Mouse (Mus musculus) cerebral cortex, adult 2 months (tissue): ENCODE results near the gene Ap3m1.

Experiments
- WGBS: fragments of 180-500 bp; shearing (Covaris S2); methylation state at CpG from one replicate; pipeline ENCODE4 v1.1.7; 2018; 5-methylcytosine and 5-hydroxymethylcytosine counted together

The Ap3m1 gene

GRCm38 (mm10) chr14:21052112-21052780 lies at the start of gene Ap3m1, which contains the start of gene Adk:
TSS of gene Ap3m1 (minus strand) at chr14:21052508.
TSS of gene Adk (plus strand) at chr14:21052574.
- under 1% methylated on average over 48 of the region's 48 CpGs for WGBS

DNA sequence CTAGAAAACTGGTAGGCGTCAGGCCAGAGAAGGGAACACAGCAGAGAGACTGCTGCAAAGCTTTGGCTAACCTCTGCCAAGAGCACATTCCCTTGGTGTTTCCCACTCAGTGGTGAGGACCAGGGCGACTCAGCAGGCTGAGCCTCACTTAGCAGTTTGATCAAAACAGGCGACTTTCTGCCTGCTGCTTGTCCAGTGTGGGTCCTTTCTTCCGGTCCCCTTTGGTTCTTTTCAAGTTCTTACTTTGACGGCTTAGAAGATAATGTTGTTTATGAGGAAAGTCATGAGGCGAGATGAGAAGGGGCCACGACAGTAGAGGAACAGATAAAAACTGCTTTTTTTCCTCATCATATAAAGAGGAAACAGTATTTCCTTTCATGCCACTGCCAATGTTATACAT lies 49.3 kb upstream of the Ap3m1 start:
- 53% methylated on average over 7 of the region's 7 CpGs for WGBS

GRCm38 (mm10) chr14:21100876-21101275 lies 48.6 kb upstream of the Ap3m1 start:
- 40% methylated on average over 2 of the region's 2 CpGs for WGBS

GRCm38 (mm10) chr14:21099371-21099770 lies 47.1 kb upstream of the Ap3m1 start:
- 38% methylated on average over 7 of the region's 7 CpGs for WGBS

GRCm38 (mm10) chr14:21096689-21097088 lies 44.4 kb upstream of the Ap3m1 start:
- 97% methylated on average over 4 of the region's 4 CpGs for WGBS

DNA sequence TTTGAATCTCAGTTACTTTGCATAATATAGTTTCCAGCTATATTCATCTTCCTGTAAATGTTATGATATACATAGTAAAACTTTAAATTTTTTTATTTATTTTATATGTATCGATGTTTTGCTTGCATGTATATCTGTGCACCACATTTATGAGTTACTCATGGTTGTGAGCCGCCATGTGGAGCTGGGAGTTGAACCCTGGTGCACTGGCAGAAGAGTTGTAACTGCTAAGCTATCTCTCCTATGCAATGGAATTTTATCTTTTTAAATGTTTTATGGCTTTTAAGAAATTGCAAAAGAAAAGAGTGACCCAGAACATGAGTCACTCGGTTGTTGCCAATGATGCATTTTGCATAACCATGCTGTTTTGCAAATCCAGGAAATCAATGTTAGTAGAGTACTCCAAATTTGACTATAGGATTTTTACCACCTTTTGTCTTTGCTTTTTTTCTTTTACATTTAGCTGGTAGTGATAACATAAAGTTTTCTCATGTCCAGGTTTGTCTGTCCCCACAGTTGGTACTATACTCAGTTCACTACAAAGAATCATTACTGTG lies 38.7 kb upstream of the Ap3m1 start:
- WGBS, result 89% methylated on average over 3 of the region's 3 CpGs

- WGBS, result 75% methylated on average over 3 of the region's 3 CpGs
Measured at GRCm38 (mm10) chr14:21090400-21090799, 38.1 kb upstream of the Ap3m1 start.

DNA sequence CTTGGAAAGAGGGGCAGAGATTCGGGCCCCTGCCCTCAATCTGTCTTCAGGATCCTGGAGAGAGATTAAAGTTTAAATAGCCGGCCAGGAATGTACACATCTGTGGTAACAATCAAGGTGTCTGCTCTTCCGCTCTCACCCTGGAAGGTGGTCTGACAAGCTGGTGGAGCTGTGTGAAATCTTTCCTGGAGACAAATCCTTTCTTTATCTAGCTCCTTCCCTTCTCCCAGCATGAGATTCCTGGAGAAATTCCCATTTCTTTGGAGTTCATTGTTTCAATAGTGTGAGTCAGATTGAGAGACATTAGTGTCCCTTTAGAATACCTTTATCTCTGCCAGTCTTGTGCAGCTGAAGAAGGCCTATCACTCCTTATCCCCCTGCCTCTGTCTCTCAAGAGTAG lies 36.4 kb upstream of the Ap3m1 start:
- WGBS, result 61% methylated on average over 3 of the region's 3 CpGs

GRCm38 (mm10) chr14:21087390-21088060 lies 35.2 kb upstream of the Ap3m1 start:
- WGBS, result 70% methylated on average over 4 of the region's 4 CpGs

GRCm38 (mm10) chr14:21086827-21087351 lies 34.6 kb upstream of the Ap3m1 start:
- WGBS, result 43% methylated on average over 7 of the region's 7 CpGs

DNA sequence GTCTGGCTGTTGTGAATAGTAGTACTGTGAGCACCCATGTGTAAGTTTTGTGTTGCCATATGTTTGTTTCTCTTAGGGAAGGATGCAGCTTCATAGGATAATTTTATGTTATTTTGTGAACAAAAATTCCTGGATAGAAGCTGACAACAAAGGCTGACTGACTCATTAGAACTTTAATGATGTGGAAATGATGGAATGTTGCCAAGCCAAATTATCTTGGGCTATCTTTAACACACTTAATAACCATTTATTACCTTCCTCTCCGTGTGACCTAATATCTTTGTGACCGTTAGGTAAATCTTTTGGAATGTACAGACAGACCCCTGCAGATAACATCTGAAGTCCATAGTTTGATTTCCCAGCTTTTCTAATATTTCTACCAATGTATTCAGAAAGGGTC lies 33.8 kb upstream of the Ap3m1 start:
- whole genome bisulfite sequencing, result 50% methylated on average over 2 of the region's 2 CpGs

DNA sequence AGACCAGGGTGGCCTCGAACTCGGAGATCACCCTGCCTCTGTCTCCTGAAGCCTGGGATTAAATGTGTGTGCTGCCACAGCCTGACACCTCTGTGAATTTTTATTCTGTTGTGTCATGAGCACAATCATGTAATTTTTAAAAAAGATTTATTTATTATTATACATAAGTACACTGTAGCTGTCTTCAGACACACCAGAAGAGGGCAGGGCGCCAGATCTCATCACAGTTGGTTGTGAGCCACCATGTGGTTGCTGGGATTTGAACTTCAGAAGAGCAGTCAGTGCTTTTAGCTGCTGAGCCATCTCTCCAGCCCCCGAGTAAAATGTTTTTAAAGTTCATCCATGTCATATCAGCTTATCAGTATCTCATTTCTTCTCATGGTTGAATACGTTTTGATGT lies 33.4 kb upstream of the Ap3m1 start:
- 82% methylated on average over 5 of the region's 5 CpGs for WGBS

GRCm38 (mm10) chr14:21082823-21083222 lies 30.5 kb upstream of the Ap3m1 start:
- WGBS, result 79% methylated on average over 1 of the region's 1 CpGs

GRCm38 (mm10) chr14:21077939-21078338 lies 25.6 kb upstream of the Ap3m1 start:
- WGBS, result 83% methylated on average over 4 of the region's 4 CpGs

- WGBS, result 21% methylated on average over 7 of the region's 7 CpGs
Measured at GRCm38 (mm10) chr14:21076501-21077194, 24.3 kb upstream of the Ap3m1 start.

GRCm38 (mm10) chr14:21075751-21076500 lies 23.6 kb upstream of the Ap3m1 start:
- under 1% methylated on average over 59 of the region's 59 CpGs for WGBS

GRCm38 (mm10) chr14:21074398-21075320 lies 22.4 kb upstream of the Ap3m1 start:
- 64% methylated on average over 11 of the region's 11 CpGs for WGBS

- 75% methylated on average over 3 of the region's 3 CpGs for WGBS
Measured at GRCm38 (mm10) chr14:21073981-21074380, 21.7 kb upstream of the Ap3m1 start.

DNA sequence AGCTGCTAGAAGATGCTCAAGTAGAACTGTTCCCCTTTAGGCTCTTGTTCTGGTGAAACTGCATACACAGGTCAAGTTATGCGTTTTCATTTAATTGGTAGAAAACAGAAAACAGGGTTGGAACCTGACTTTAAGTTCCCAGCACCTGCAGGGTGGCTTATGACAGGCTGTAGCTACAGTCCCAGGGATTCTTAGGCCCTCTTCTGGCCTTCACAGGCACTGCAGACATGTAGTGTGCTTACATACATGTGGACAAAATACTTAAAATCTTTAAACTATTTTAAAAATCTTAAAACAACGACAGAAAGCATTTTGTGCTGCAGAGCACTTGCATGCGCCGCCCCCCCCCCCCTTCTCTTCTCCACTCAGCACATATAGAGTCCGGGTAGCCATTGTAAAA lies 17.3 kb upstream of the Ap3m1 start:
- 91% methylated on average over 5 of the region's 5 CpGs for WGBS

GRCm38 (mm10) chr14:21065490-21066162 lies 13.3 kb upstream of the Ap3m1 start:
- 58% methylated on average over 8 of the region's 8 CpGs for WGBS
